Mouse (Mus musculus): ENCODE measurements around the gene Tecpr2. TPM values are rescaled to one million over a fixed set of nuclear protein-coding genes. Genes with fewer than 3 reads are reported as not detected.

Tecpr2 gene
- polyA plus RNA-seq, 1 experiment from 2014 or later = 7.6 TPM

- no peak overlapping the region for H3K27ac ChIP-seq (replicated peaks; ENCODE audit: low read depth, low read length)
- H3K4me2 ChIP-seq (ENCODE audit: low read length) = no peak overlapping the region
- WGBS = 88% methylated on average over 3 of the region's 3 CpGs
- no peaks in the 10 kb centered on the region for H3K9me3 ChIP-seq (ENCODE audit: control insufficient read depth, low read length)
- no peaks in the 10 kb centered on the region for H3K27me3 ChIP-seq (ENCODE audit: control insufficient read depth, insufficient read depth, low read length)
- no peak overlapping the region for H3K4me3 ChIP-seq (replicated peaks; ENCODE audit: low read depth, low read length)
- no peak for DNase-seq
- H3K4me1 ChIP-seq (ENCODE audit: control insufficient read depth, insufficient read depth, low read length) = peaks cover 7% of the 10 kb centered on the region
- no peak overlapping the region for H3K9ac ChIP-seq (replicated peaks; ENCODE audit: low read length)
- no peaks in the 10 kb centered on the region for H3K36me3 ChIP-seq (ENCODE audit: control insufficient read depth, insufficient read depth, low read length)
- no peak for ATAC-seq (ENCODE audit: low FRiP score, low TSS enrichment)
These were observed 92.7 kb downstream of the Tecpr2 start for GRCm38 (mm10) chr12:110981736-110982135.

GRCm38 (mm10) chr12:110983083-110983482 lies 94.0 kb downstream of the Tecpr2 start:
- no peak overlapping the region for H3K27ac ChIP-seq (replicated peaks; ENCODE audit: low read depth, low read length)
- no peak overlapping the region for H3K4me3 ChIP-seq (replicated peaks; ENCODE audit: low read depth, low read length)
- peaks cover 4% of the 10 kb centered on the region for H3K4me1 ChIP-seq (ENCODE audit: control insufficient read depth, insufficient read depth, low read length)
- no peak overlapping the region for H3K4me2 ChIP-seq (ENCODE audit: low read length)
- no peaks in the 10 kb centered on the region for H3K9me3 ChIP-seq (ENCODE audit: control insufficient read depth, low read length)
- no peak overlapping the region for H3K9ac ChIP-seq (replicated peaks; ENCODE audit: low read length)
- 85% methylated on average over 8 of the region's 8 CpGs for WGBS
- H3K36me3 ChIP-seq (ENCODE audit: control insufficient read depth, insufficient read depth, low read length) = no peaks in the 10 kb centered on the region
- DNase-seq (no peak), ATAC-seq (ENCODE audit: low FRiP score, low TSS enrichment) (no peak)
- H3K27me3 ChIP-seq (ENCODE audit: control insufficient read depth, insufficient read depth, low read length) = no peaks in the 10 kb centered on the region

GRCm38 (mm10) chr12:110983714-110984113 lies 94.7 kb downstream of the Tecpr2 start:
- no peak for ATAC-seq (ENCODE audit: low FRiP score, low TSS enrichment)
- Histone ChIP-seq H3K4me3 (replicated peaks; ENCODE audit: low read depth, low read length) (no peak overlapping the region), H3K27me3 (ENCODE audit: control insufficient read depth, insufficient read depth, low read length) (no peaks in the 10 kb centered on the region), H3K27ac (replicated peaks; ENCODE audit: low read depth, low read length) (no peak overlapping the region), H3K4me1 (ENCODE audit: control insufficient read depth, insufficient read depth, low read length) (no peaks in the 10 kb centered on the region), H3K9me3 (ENCODE audit: control insufficient read depth, low read length) (no peaks in the 10 kb centered on the region), H3K9ac (replicated peaks; ENCODE audit: low read length) (no peak overlapping the region), H3K4me2 (ENCODE audit: low read length) (no peak overlapping the region), H3K36me3 (ENCODE audit: control insufficient read depth, insufficient read depth, low read length) (no peaks in the 10 kb centered on the region)
- WGBS = 86% methylated on average over 8 of the region's 8 CpGs
- DNase-seq = no peak

DNA sequence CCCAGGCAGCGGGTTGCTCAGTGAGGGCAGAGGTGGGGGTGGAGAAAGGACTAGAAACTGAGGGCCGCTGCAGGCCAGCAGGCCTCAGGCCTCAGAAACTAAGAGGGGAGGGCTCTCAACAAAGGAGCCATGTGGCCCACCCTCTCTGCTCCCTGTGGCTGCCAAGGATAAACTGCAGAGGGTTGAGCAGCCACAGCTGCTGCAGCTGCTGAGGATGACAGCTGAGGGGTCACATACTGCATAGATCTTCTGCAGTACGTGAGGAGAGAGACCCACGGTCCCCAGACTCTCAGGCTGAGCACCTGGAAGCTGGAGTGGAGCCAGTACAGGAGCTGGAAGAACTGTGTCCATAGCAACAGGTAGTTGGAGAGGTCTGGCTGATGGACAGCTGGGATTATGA lies 95.5 kb downstream of the Tecpr2 start:
- H3K4me1 ChIP-seq (ENCODE audit: control insufficient read depth, insufficient read depth, low read length) = no peaks in the 10 kb centered on the region
- 65% methylated on average over 4 of the region's 4 CpGs for WGBS
- no peak overlapping the region for H3K27ac ChIP-seq (replicated peaks; ENCODE audit: low read depth, low read length)
- ATAC-seq (ENCODE audit: low FRiP score, low TSS enrichment) = no peak
- H3K27me3 ChIP-seq (ENCODE audit: control insufficient read depth, insufficient read depth, low read length) = no peaks in the 10 kb centered on the region
- H3K4me3 ChIP-seq (replicated peaks; ENCODE audit: low read depth, low read length) = no peak overlapping the region
- no peak for DNase-seq
- no peaks in the 10 kb centered on the region for H3K9me3 ChIP-seq (ENCODE audit: control insufficient read depth, low read length)
- no peak overlapping the region for H3K9ac ChIP-seq (replicated peaks; ENCODE audit: low read length)
- H3K4me2 ChIP-seq (ENCODE audit: low read length) = no peak overlapping the region
- no peaks in the 10 kb centered on the region for H3K36me3 ChIP-seq (ENCODE audit: control insufficient read depth, insufficient read depth, low read length)

- ATAC-seq (ENCODE audit: low FRiP score, low TSS enrichment) (no peak), DNase-seq (no peak)
- Histone ChIP-seq H3K27ac (replicated peaks; ENCODE audit: low read depth, low read length) (no peak overlapping the region), H3K4me3 (replicated peaks; ENCODE audit: low read depth, low read length) (no peak overlapping the region), H3K9me3 (ENCODE audit: control insufficient read depth, low read length) (no peaks in the 10 kb centered on the region), H3K36me3 (ENCODE audit: control insufficient read depth, insufficient read depth, low read length) (no peaks in the 10 kb centered on the region), H3K27me3 (ENCODE audit: control insufficient read depth, insufficient read depth, low read length) (no peaks in the 10 kb centered on the region), H3K4me1 (ENCODE audit: control insufficient read depth, insufficient read depth, low read length) (no peaks in the 10 kb centered on the region), H3K4me2 (ENCODE audit: low read length) (no peak overlapping the region), H3K9ac (replicated peaks; ENCODE audit: low read length) (no peak overlapping the region)
- whole genome bisulfite sequencing = 88% methylated on average over 9 of the region's 9 CpGs
These were observed 96.1 kb downstream of the Tecpr2 start for GRCm38 (mm10) chr12:110985141-110985540.

DNA sequence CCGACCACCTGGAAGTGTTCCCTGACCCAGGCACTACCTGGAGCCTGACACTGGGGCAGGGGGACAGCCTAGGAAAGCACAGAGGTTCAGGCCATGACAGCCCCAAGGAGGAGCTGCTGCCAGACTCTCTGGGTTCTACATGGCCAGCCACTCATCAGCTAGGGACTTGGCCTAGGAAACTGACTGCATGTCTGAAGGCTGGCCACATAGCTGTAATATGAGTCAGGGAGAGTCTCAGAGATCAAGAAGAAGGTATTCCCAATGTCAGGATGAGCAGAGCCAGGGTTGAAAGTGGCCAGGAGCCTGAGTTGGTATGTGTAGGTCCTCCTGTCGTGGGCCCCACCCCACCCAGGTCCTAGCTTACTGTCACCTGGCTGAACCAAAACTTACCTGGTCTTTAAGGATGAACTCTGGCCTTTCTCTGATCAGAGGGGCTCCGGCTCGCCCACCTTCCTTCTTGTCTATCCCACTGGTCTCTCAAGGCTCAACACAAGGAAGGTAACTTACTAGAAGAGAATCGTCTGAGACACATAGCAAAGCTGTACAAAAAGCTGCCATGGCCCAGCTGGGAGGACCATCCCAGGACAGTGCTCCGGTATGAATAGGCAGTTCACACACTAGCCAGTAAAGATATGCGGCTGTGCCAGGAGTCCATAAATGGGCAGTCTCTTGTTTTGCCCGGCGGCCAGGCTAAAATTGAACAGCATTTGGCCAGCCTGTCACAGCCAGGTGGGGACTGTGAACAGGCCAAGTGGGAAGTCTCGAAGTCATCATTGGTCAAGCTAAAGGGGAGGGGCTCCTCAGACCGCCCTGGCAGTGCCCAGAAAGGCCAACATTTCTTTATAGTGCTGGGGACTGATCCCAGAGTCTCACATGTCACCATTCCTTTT lies 97.7 kb downstream of the Tecpr2 start:
- Histone ChIP-seq H3K4me3 (replicated peaks; ENCODE audit: low read depth, low read length) (no peak overlapping the region), H3K9me3 (ENCODE audit: control insufficient read depth, low read length) (no peaks in the 10 kb centered on the region), H3K36me3 (ENCODE audit: control insufficient read depth, insufficient read depth, low read length) (no peaks in the 10 kb centered on the region), H3K9ac (replicated peaks; ENCODE audit: low read length) (no peak overlapping the region), H3K27me3 (ENCODE audit: control insufficient read depth, insufficient read depth, low read length) (no peaks in the 10 kb centered on the region), H3K4me1 (ENCODE audit: control insufficient read depth, insufficient read depth, low read length) (no peaks in the 10 kb centered on the region), H3K4me2 (ENCODE audit: low read length) (no peak overlapping the region), H3K27ac (replicated peaks; ENCODE audit: low read depth, low read length) (no peak overlapping the region)
- DNase-seq (no peak), ATAC-seq (ENCODE audit: low FRiP score, low TSS enrichment) (no peak)
- WGBS = 85% methylated on average over 11 of the region's 11 CpGs

DNA sequence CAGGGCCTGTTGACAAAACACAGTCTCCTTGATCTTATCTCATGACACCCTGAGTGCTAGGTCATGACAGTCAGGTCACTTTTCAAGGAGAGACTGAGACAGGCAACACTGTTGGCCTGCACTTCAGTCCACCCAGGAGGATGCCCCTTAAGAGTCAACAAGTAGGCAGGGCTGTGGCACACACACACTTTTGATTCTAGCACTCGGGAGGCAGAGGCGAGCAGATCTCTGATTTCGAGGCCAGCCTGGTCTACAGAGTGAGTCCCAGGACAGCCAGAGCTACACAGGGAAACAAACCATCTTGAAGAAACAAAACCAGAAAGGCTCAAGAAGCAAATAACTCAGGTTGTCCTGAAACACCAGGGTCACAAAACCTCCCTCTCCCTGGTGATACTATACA lies 100.3 kb downstream of the Tecpr2 start:
- Histone ChIP-seq H3K27me3 (ENCODE audit: control insufficient read depth, insufficient read depth, low read length) (no peaks in the 10 kb centered on the region), H3K4me1 (ENCODE audit: control insufficient read depth, insufficient read depth, low read length) (no peaks in the 10 kb centered on the region), H3K4me3 (replicated peaks; ENCODE audit: low read depth, low read length) (no peak overlapping the region), H3K4me2 (ENCODE audit: low read length) (no peak overlapping the region), H3K27ac (replicated peaks; ENCODE audit: low read depth, low read length) (no peak overlapping the region), H3K9ac (replicated peaks; ENCODE audit: low read length) (no peak overlapping the region), H3K9me3 (ENCODE audit: control insufficient read depth, low read length) (no peaks in the 10 kb centered on the region), H3K36me3 (ENCODE audit: control insufficient read depth, insufficient read depth, low read length) (no peaks in the 10 kb centered on the region)
- ATAC-seq (ENCODE audit: low FRiP score, low TSS enrichment) (no peak), DNase-seq (no peak)
- whole genome bisulfite sequencing = 93% methylated on average over 3 of the region's 3 CpGs

- Histone ChIP-seq H3K4me2 (ENCODE audit: low read length) (no peak overlapping the region), H3K4me1 (ENCODE audit: control insufficient read depth, insufficient read depth, low read length) (no peaks in the 10 kb centered on the region), H3K9me3 (ENCODE audit: control insufficient read depth, low read length) (no peaks in the 10 kb centered on the region), H3K27ac (replicated peaks; ENCODE audit: low read depth, low read length) (no peak overlapping the region), H3K9ac (replicated peaks; ENCODE audit: low read length) (no peak overlapping the region), H3K36me3 (ENCODE audit: control insufficient read depth, insufficient read depth, low read length) (no peaks in the 10 kb centered on the region), H3K4me3 (replicated peaks; ENCODE audit: low read depth, low read length) (no peak overlapping the region), H3K27me3 (ENCODE audit: control insufficient read depth, insufficient read depth, low read length) (no peaks in the 10 kb centered on the region)
- DNase-seq = no peak
- WGBS = 94% methylated on average over 7 of the region's 7 CpGs
- no peak for ATAC-seq (ENCODE audit: low FRiP score, low TSS enrichment)
These were observed 101.4 kb downstream of the Tecpr2 start for GRCm38 (mm10) chr12:110990500-110990899.
